Mouse (Mus musculus) A20 (cell line): ENCODE data around the gene Rpl23.
"Not testable (repeated sequence)": the region's sequence is repeated elsewhere in the genome, so short reads cannot be mapped to it uniquely, and the experiment has no call there.

ENCODE experiments used
- DNase-seq: peaks from one replicate; pipeline ENCODE4 v3.0.0-alpha.2; 2011; ENCODE audit warnings: low read depth, low spot score

The Rpl23 gene

DNA sequence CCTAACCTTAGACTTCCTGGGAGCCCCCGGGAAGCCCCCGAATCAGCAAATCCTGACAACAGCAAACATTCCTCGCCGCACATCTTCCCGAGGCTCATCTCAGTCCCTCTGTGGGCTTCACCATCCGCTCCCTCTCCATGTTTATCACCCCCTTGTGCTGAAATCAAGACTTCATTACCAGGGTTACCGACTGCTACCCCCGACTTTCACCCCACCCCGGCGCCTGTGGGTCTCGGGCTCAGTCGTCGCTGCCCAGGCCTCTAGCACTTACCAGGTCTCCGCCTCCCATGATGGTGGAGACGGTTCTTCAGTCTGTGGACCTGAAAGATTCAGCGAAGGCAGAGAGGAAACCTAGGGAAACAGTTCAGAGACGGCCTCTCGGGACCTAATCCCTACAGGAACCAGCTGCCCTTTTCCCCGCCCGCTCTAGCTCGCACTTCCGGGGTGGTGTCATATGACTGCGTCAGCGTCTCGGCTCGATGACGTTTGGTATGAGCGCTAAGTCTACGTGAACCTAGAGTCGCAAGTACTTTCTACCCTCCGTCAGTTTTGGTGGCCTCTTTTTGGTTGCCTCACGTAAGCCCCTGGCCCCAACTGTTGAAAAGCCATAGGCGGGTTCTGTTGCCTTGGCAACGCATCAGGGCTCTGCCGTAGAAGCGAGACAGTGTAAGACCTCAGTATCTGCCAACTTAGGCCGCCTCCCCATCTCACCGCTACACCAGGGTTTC lies 15.9 kb downstream of the Rpl23 start, which contains the start of gene Cwc25:
Cwc25 (minus strand) TSS at position 403 of the 728 bp plus-strand sequence.
- DNase-seq, result peak; percentile 95

DNA sequence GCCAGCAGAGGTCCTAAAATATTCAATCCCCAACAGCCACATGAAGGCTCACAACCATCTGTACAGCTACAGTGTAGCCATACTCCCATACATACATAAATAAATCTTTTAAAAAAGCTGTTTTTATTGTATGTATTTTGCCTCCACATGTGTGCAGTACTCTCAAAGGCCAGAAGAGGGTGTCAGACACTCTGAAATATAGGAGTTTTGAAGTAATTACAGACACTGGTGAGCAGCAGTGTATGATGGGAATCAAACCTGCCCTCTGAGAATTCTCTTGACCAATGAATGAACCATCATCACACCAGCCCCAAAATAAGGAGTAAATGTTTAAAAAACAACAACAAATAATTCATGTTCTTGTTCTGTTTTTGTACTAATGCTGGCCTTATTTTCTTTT lies 20.6 kb downstream of the Rpl23 start:
- DNase-seq, result no peak

DNA sequence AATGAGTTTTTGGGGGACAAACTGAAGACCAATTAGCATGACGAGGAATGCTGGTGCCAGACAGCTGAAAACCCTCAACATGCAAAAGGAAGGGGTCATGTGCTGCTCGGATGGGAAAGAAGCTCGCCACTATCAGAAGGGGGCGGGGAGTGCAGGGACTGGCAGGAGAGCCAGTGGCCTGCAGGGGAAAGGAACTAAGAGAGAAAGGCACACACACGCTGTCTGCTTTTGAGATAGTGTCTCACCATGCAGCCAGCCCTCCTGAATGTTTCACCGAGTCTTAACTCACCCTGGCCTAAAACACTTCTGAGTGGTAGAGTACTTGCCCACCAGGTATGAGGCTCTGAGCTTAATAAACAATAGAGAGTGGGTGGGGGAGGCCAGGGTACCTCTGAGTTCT lies 23.3 kb downstream of the Rpl23 start:
- DNase-seq, result no peak

DNA sequence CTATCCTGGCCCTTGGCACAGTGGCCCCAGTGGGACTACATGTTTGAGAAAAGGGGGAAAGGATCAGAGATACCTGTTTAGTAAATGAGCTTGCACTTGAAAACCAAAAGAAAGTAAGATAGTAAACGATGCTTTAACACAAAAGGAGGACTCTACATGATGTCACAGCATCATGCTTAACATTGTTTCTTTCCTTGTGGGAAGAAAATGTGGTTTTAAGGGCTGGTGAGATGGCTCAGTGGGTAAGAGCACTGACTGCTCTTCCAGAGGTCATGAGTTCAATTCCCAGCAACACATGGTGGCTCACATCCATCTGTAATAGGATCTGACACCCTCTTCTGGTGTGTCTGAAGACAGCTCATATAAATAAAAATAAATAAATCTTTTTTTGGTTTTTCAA lies 24.1 kb downstream of the Rpl23 start:
- no peak for DNase-seq

DNA sequence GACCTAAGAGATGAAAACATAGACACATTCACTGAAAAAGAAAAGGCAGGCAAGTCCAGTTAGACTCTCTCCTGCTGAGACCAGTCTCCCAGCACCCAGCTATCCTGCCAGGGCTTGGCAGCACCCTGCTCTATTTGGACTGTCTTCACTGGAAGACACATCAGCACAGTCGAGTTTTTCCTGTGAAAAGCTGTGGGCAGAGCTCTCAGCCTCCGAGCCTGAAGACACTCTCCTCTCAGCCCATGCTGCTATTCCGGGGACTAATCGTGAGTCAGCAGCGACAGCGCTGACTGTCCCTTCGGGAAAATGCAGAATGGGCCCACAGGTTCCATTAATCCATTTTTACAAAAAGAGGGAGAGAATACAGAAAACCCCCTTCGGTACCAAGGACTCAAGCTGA lies 29.0 kb downstream of the Rpl23 start:
- DNase-seq, result no peak

DNA sequence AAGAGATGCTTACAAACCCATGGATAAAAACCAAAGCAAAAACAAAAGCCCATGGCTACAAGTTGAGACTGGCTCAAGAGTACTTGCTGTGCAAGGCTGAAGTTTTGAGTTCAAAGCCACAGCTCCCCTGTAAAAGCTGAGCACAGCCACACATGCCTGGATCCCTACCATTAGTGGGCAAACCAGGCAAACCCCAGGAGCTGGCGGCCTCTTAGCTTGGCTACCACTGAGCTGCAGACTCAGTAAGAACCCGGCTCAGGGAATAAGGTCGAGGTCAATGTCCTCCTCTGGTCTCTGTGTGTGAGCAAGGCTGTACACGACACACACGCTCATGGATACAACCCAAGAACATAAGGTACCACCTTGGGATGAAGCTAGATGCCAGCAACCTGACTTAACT lies 33.7 kb downstream of the Rpl23 start:
- DNase-seq, result no peak

DNA sequence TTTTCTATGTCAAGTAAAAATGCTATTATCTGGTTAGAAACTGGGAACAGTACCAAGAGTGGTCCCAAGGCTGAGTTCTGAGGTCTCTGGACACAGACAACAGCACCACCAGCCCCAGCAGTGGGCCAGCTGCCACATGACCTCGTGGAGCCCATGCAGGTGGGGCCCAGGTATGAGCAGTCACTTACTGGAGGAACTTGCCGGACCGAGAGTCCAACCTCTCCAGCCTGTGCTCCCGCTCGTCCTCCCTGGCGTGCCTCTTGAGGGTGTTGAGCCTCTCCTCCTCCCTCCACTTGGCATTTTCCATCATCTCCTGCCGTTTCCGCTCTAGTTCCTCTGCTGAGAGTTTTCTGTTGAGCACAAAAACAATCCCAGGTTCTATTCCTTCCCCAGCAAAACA lies 34.5 kb downstream of the Rpl23 start:
- no peak for DNase-seq

DNA sequence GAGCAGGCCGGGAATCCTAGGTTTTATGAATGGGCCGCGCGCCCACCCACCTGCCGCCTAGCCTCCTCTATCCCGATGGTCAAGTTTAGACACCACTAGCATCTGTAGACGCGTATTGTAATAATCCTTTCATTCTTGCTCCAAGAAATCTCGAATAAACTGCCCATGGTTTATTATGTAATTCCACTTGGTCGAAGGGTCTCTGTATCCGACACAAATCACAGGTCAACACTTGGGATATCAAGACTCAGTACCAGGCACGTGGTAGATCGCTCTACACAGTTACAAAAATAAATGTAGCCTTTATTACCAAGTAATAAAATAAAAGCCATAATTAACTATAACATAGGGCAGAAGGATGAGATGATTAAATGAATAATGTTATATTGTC lies 36.9 kb downstream of the Rpl23 start:
- no peak for DNase-seq

DNA sequence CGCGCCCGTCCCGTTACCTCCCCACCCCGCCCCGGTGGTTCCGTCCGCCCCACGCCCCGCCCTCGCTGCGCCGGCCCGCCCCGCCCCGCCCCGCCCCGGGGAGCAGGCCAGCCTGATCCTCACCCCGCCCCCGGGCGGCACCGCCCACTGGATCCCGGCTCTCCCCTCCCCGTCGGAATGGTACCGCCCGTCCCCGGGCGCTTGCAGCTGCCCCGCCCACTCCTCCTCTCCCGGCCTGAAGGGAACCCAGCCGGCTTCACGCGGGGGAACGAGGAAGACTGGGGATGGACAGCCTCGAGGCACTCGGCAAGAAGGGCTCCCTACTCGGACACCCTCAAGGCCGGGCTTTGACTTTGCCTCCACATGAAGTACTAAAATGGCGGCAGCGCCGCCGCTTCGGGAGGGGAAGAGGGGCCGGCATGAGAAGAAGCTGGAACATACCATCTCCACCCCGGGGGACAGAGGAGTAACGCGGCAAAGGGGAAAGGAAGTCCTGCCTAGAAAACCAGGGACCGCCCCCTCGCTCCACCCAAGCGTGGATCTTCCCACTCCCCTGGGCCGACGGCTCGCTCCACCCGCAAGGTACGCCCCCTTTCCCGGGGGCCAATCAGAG lies 37.4 kb downstream of the Rpl23 start:
- peak; percentile 100 for DNase-seq

DNA sequence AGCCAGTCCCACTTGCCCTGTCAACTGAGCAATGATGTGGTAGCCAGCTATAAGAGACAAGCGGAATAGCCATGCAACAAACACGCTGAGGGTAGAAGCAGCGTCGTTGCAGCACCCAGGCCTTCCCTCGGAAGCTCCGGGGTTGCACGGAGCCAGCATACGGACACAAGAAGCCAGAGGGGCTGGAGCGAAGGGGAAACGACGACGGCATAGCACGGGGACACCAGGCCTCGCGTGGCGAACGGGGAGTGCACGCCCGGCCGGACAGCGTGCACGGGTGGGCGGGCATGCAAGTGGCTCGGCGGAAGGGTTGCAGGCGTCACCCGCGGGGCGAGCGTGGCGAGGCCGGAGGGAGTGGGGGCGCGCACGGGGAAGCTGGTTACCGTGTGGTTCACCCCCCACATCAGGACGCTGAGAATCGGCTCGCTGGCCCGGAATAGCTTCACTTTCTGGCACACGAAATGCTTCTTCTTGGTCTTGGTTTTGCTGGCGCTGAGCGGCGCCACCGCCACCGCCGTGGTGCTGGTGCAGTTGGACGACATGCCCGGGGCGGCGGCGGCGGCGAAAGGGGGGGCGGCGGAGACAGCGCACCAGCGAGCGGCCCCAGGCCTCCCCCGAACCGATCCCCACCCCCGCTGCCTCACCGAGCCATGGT lies 38.0 kb downstream of the Rpl23 start, which contains the start of gene Pip4k2b:
Pip4k2b (minus strand) TSS at position 642 of the 655 bp plus-strand sequence.
- peak; percentile 76 for DNase-seq

DNA sequence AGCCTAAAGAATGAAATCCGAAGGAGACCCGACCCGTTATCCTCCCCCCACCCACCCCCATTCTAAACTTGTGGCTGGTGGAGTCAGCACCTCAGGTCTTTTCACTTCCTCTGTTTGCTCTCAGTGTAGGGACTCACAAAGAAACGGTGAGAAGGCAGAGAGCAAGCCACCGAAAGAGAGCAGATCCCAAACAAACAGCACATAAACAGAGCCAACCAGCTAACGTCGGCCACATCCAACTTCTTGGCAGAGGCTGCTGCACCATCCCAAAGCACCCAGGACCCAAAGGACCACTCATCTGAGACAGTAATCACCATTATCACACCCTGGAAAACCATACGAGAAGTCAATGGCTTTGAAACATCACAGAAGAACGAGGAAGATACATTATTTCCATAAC lies 38.8 kb downstream of the Rpl23 start:
- DNase-seq, result peak; percentile 80

DNA sequence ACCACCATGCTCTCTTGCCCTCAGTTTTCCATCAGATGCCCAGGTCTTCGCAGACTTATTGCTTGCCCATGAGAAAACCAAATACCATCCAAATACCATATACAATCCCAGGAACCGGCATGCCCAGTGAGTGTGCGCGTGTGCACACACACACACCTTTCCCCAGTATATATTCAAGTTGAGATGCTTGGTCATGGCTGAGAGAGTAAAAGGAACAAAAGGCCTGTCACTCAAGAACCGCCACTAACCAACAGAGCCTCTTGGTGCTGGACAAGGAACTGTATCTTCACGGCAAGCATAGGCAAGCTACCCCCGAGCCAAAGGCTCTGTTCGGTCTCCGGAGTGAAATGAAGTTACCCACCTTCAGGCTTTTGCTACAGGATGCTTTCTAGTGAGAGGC lies 39.6 kb downstream of the Rpl23 start:
- DNase-seq, result peak; percentile 62

DNA sequence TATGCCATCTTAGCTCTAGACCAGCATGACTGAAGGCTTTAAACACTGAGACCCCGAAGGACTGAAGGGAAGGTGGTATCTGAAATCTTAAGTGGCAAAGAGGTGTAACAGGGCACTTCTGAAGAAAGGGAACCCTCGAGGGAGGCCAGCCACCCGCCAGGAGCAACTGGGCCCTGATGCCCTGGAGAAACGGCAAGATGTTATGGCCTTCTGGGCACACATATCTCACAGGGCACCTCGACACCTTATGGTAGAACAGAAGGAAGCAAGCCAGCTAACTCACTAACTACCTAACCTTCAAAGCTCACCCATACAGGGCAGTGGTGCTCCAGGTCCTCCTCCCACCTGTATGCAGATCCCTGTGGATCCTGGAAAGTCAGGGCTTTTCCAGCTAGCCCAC lies 40.1 kb downstream of the Rpl23 start:
- no peak for DNase-seq

DNA sequence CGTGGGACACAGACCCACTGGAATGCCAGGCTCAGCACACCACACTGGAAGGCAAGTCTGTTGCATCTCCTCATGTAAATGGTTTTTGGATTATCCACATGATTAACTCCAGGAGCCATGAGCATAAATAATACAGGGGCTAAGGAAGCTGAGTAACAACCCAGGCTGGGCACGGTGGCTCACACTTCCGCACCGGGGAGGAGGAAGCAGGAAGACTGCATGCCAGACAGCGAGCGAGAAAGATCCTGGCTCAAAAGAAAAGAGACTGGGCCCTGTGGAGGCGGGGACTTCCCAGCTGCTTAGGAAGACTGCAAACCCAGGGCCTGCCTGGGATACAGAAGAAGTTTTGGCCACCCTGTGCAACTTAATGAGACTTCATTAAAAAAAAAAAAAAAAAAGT lies 42.0 kb downstream of the Rpl23 start:
- no peak for DNase-seq

DNA sequence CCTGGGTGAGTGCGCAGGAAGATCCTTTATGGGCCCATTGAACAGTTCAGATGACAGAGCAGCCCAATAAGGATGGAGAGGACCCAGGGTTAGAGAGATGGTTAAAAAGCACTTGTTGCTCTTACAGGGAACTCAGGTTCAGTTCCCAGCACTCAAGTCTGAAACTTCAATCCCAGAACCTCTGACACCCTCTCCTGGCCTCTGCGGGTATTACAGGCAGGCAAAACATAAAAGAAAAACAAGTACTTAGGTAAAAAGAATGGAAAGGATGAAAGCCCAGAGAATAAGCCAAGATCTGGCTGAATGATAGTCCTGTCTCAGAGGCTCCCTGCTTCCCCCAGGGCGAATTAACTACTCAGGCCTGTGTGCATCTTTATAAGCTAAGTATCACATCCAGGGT lies 43.1 kb downstream of the Rpl23 start:
- peak; percentile 59 for DNase-seq

DNA sequence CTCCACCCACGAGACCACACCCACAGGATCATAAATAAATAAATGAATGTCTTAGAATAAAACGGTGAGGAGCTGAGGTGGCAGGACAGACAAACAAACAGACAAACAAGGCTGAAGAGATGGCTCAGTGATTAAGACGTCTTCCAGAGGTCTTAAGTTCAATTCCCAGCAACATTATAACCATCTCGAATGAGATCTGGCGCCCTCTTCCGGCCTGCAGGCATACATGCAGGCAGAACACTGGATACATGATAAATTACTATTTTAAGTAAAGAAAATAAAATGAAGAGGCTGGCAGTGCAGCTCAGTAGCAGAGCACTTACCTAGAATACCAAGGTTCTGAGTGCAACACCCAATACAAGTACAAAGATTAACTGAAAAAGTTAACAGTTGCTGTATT lies 43.5 kb downstream of the Rpl23 start:
- peak; percentile 62 for DNase-seq

DNA sequence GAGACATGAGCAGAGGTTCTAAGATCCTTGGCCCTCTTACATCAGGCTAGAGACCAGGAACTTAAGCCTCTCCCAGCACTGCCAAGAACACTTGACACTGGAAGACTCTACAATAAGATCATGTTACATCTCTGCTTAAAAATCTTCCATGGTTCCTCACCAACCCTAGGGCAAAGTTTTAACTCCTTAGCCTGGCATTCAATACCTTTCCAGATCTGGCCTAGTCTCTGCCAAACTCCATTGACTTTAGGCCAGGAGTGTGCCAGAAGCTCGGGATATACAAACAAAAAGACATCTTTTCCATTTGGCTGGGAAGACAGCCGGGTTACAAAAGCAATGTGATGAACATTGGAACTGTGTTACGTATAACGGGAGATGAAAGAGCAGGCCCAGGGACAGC lies 44.6 kb downstream of the Rpl23 start:
- DNase-seq, result no peak

DNA sequence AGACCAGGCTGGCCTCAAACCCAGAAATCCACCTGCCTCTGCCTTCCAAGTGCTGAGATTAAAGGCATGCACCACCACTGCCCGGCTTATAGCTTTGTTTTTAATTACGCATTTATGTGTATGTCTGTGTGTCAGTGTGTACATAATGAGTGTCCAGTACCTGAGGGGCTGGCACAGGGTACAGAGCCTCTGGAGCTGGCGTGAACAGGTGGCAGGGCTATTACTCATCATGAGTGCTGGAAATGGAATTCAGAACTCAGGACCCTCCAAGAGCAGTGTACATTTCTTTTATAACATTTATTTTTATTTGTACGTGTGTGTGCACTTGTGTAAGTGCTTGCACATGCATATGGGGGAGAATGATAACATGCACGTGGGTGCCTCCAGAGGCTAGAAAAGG lies 45.6 kb downstream of the Rpl23 start:
- no peak for DNase-seq

DNA sequence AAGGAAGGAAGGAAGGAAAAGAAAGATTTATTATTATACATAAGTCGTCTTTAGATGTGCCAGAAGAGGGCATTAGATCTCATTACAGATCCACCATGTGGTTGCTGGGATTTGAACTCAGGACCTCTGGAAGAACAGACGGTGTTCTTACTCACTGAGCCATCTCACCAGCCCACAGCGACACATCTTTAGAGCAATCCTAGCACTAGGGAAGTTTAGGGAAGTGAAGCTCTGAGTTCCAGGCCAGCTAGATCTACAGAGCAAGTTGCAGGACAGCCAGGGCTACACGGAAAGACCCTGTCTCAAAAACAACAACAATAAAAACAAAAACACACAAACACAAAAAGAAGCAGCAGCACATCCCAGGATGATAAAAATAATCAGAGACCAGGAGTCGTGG lies 47.4 kb downstream of the Rpl23 start:
- DNase-seq, result not testable (repeated sequence)

DNA sequence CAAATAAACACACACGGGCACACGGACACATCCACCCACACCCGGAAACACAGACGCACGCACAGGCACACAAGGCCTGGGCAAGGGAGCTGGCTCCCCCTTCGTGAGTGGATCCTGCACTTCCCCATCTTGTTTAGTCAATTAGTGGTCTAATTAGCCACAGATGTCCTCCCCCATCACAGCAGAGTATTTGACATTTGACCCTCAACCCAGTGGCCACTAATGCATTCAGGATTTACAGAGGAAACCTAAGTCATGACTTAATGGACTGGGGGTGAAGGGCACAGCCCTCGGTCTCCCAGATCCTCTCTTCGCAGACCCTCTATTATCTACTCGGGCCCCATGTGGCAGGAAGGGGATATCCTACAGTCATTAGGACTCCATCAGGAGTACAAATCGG lies 48.5 kb downstream of the Rpl23 start:
- no peak for DNase-seq

DNA sequence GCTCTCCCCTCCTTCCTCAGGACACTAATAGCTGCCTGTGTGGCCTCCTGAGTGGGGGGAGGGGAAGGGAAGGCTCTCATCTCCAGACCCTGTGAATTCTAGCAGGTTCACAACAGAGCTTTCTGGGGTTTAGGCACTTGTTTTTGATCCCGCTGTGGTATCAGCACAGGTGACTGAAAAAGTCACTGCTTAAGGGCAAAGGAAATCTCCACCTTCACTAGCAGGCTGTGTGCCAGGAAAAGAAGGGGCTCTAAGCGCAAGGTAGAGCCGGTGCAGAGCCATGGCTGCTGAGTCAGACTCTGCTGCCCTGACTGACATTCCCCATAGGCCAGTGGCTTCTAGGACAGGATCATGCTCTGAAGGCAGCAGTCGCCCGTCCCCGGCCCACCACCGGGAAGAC lies 53.5 kb downstream of the Rpl23 start:
- DNase-seq, result no peak

DNA sequence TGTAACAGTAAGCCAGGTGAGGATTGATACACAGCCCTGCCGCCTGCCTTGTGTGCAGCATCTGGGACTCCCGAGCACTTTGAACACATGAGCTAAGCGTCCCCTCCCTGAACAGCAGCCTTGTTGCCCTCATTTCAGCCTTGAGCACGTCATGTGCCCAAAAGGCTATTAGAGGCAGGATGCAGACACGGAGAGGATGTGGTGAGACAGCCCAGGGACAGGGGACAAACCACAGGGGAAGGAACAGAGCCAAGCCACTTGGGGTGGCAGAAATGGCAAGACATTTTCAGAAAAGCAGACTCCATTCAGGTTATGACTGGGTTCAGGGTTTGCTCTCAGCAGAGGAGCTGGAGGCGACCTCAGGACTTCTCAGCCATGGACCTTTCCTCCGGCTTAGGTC lies 53.9 kb downstream of the Rpl23 start:
- no peak for DNase-seq
